Mouse (Mus musculus): ENCODE measurements at regions not wholly inside any gene's neighbourhood (a gene's known extent, or its start where the extent isn't known, plus 50 kb on each side); places are given as distances from the start of the nearest gene placed in this dataset.
A peak's percentile ranks its signal among the peaks of the same experiment; 100 is the strongest.

GRCm38 (mm10) chr5:138875180-138876076 is 55.5 kb downstream of the Gm5294 start:
- ATAC-seq (ENCODE audit: poor library complexity, severe bottlenecking), result 0 out of 2 replicates have a peak, but pooled peaks have one; percentile 30

- no peak for ATAC-seq (ENCODE audit: poor library complexity, severe bottlenecking)
Observed at GRCm38 (mm10) chr5:138881649-138882226, 61.9 kb downstream of the Gm5294 start.

GRCm38 (mm10) chr5:138883573-138883972 is 63.7 kb downstream of the Gm5294 start:
- ATAC-seq (ENCODE audit: poor library complexity, severe bottlenecking), result no peak

GRCm38 (mm10) chr5:138885905-138886304 is 66.0 kb downstream of the Gm5294 start:
- no peak for ATAC-seq (ENCODE audit: poor library complexity, severe bottlenecking)

- no peak for ATAC-seq (ENCODE audit: poor library complexity, severe bottlenecking)
Observed at GRCm38 (mm10) chr5:138888749-138889148, 68.9 kb downstream of the Gm5294 start.

GRCm38 (mm10) chr5:138889760-138890159 is 69.9 kb downstream of the Gm5294 start:
- no peak for ATAC-seq (ENCODE audit: poor library complexity, severe bottlenecking)

GRCm38 (mm10) chr5:138894496-138894895 is 74.6 kb downstream of the Gm5294 start:
- ATAC-seq (ENCODE audit: poor library complexity, severe bottlenecking), result no peak

GRCm38 (mm10) chr5:138897255-138897654 is 77.4 kb downstream of the Gm5294 start:
- peak; percentile 47 for ATAC-seq (ENCODE audit: poor library complexity, severe bottlenecking)

GRCm38 (mm10) chr5:138898440-138898839 is 78.6 kb downstream of the Gm5294 start:
- ATAC-seq (ENCODE audit: poor library complexity, severe bottlenecking), result no peak

GRCm38 (mm10) chr5:138900952-138901599 is 81.2 kb downstream of the Gm5294 start:
- no peak for ATAC-seq (ENCODE audit: poor library complexity, severe bottlenecking)

- no peak for ATAC-seq (ENCODE audit: poor library complexity, severe bottlenecking)
Observed at GRCm38 (mm10) chr5:138902316-138902715, 82.4 kb downstream of the Gm5294 start.

- no peak for ATAC-seq (ENCODE audit: poor library complexity, severe bottlenecking)
Observed at GRCm38 (mm10) chr5:138911769-138912710, 85.1 kb downstream of the Pdgfa start.

- no peak for ATAC-seq (ENCODE audit: poor library complexity, severe bottlenecking)
Observed at GRCm38 (mm10) chr5:138912711-138913105, 84.5 kb downstream of the Pdgfa start.

- no peak for ATAC-seq (ENCODE audit: poor library complexity, severe bottlenecking)
Observed at GRCm38 (mm10) chr5:138915068-138915467, 82.1 kb downstream of the Pdgfa start.

GRCm38 (mm10) chr5:138915496-138915895 is 81.7 kb downstream of the Pdgfa start:
- ATAC-seq (ENCODE audit: poor library complexity, severe bottlenecking), result no peak

GRCm38 (mm10) chr5:138920156-138920845 is 76.9 kb downstream of the Pdgfa start:
- no peak for ATAC-seq (ENCODE audit: poor library complexity, severe bottlenecking)

GRCm38 (mm10) chr5:138922116-138922515 is 75.1 kb downstream of the Pdgfa start:
- no peak for ATAC-seq (ENCODE audit: poor library complexity, severe bottlenecking)

Measured in megakaryocyte, adult 5-6 weeks (primary cell).